Mouse (Mus musculus) hindbrain, embryonic 11.5 days (tissue): ENCODE data around the gene Gm10722. TPM values are rescaled to one million over a fixed set of nuclear protein-coding genes. Genes with fewer than 3 reads are reported as not detected.
"Not testable (repeated sequence)": the region's sequence is repeated elsewhere in the genome, so short reads cannot be mapped to it uniquely, and the experiment has no call there.

ENCODE experiments used
- ATAC-seq: fragments of 200-750 bp; cut with Nextera tagmentation; 2 replicates; pipeline ENCODE4 v1.8.0; 2017; ENCODE audit warnings: mild to moderate bottlenecking, moderate TSS enrichment, moderate library complexity; ENCODE audit not compliant: low FRiP score
- DNase-seq: peaks from one replicate; pipeline ENCODE4 v3.0.0-alpha.2; 2015; ENCODE audit warnings: low spot score
- H3K27ac ChIP-seq: fragments of 300-500 bp; sonication (generic); 2 replicates; pipeline ENCODE4 v1.5.1; 2014; ENCODE audit warnings: mild to moderate bottlenecking, low read depth, low read length
- H3K27me3 ChIP-seq: fragments of 300-500 bp; sonication (generic); 2 replicates; pipeline ENCODE4 v1.6.1; 2014; ENCODE audit warnings: mild to moderate bottlenecking, low read length, moderate library complexity, mixed read lengths; ENCODE audit not compliant: control insufficient read depth, insufficient read depth
- H3K36me3 ChIP-seq: fragments of 300-500 bp; sonication (generic); 2 replicates; pipeline ENCODE4 v1.6.1; 2014; ENCODE audit warnings: mild to moderate bottlenecking, low read length, moderate library complexity, mixed read lengths; ENCODE audit not compliant: control insufficient read depth, insufficient read depth
- H3K4me1 ChIP-seq: fragments of 300-500 bp; sonication (generic); replicated peaks from 2 replicates; pipeline ENCODE4 v1.6.1; 2014; ENCODE audit warnings: low read length, mixed read lengths; ENCODE audit not compliant: control insufficient read depth, insufficient read depth
- H3K4me2 ChIP-seq: fragments of 300-500 bp; sonication (generic); replicated peaks from 2 replicates; pipeline ENCODE4 v1.6.1; 2014; ENCODE audit warnings: mild to moderate bottlenecking, low read depth, low read length
- H3K4me3 ChIP-seq: fragments of 300-500 bp; sonication (generic); 2 replicates; pipeline ENCODE4 v1.5.1; 2014; ENCODE audit warnings: low read depth, low read length
- H3K9ac ChIP-seq: fragments of 300-500 bp; sonication (generic); 2 replicates; pipeline ENCODE4 v1.6.1; 2014; ENCODE audit warnings: low read depth, low read length
- H3K9me3 ChIP-seq: fragments of 300-500 bp; sonication (generic); 2 replicates; pipeline ENCODE4 v1.6.1; 2016; ENCODE audit warnings: low read length; ENCODE audit not compliant: control insufficient read depth
- WGBS: fragments of 180-500 bp; shearing (Covaris S2); extraction: QIAGEN DNeasy Blood & Tissue Kit; methylation state at CpG from one replicate; pipeline ENCODE4 v1.1.7; 2014; 5-methylcytosine and 5-hydroxymethylcytosine counted together
- polyA plus RNA-seq: library from polyadenylated mRNA; unstranded; fragments of >200 nt; fragmentation: Nextera tagmentation; extraction: Ambion mirVana; gene quantifications from 2 replicates; pipeline ENCODE4 v1.2.1, GENCODE M21; 2014

Gene Gm10722
- polyA plus RNA-seq, 1 experiment from 2014 or later, result not detected

GRCm38 (mm10) chr9:3012054-3012621 is 11.4 kb downstream of the Gm10722 start:
- WGBS, result 86% methylated on average over 2 of the region's 7 CpGs
- not testable (repeated sequence) for H3K27me3 ChIP-seq, H3K9me3 ChIP-seq, DNase-seq, H3K4me1 ChIP-seq, ATAC-seq, H3K4me2 ChIP-seq, H3K4me3 ChIP-seq, H3K27ac ChIP-seq, H3K9ac ChIP-seq, H3K36me3 ChIP-seq

GRCm38 (mm10) chr9:3012733-3013279 is 12.1 kb downstream of the Gm10722 start, which contains the start of gene Gm10721:
Gm10721 (plus strand) TSS chr9:3013140.
- ATAC-seq, result peak; percentile 58
- WGBS, result no CpG with 5 or more reads among the region's 11 CpGs
- H3K9ac ChIP-seq, H3K36me3 ChIP-seq, H3K9me3 ChIP-seq, H3K27ac ChIP-seq, DNase-seq, H3K4me3 ChIP-seq, H3K27me3 ChIP-seq, H3K4me1 ChIP-seq, H3K4me2 ChIP-seq: not testable (repeated sequence)

GRCm38 (mm10) chr9:3015354-3015753 is 14.6 kb downstream of the Gm10722 start, which contains the start of gene Gm10720:
Gm10720 (plus strand) TSS chr9:3015654.
- ATAC-seq, DNase-seq, H3K36me3 ChIP-seq, H3K4me2 ChIP-seq, H3K27ac ChIP-seq, H3K4me3 ChIP-seq, H3K9me3 ChIP-seq, H3K4me1 ChIP-seq, H3K27me3 ChIP-seq, H3K9ac ChIP-seq: not testable (repeated sequence)
- 63% methylated on average over 4 of the region's 9 CpGs for WGBS

GRCm38 (mm10) chr9:3015896-3016295 is 15.2 kb downstream of the Gm10722 start:
- WGBS, result 69% methylated on average over 4 of the region's 6 CpGs
- H3K27ac ChIP-seq, H3K4me3 ChIP-seq, H3K4me1 ChIP-seq, DNase-seq, H3K9me3 ChIP-seq, H3K4me2 ChIP-seq, H3K9ac ChIP-seq, H3K27me3 ChIP-seq, H3K36me3 ChIP-seq, ATAC-seq: not testable (repeated sequence)

GRCm38 (mm10) chr9:3017108-3017507 is 16.4 kb downstream of the Gm10722 start, which contains the start of gene Gm10719:
Gm10719 (plus strand) TSS chr9:3017408.
- ATAC-seq, H3K36me3 ChIP-seq, H3K4me2 ChIP-seq, H3K27me3 ChIP-seq, H3K4me3 ChIP-seq, DNase-seq, H3K9ac ChIP-seq, H3K4me1 ChIP-seq, H3K27ac ChIP-seq, H3K9me3 ChIP-seq: not testable (repeated sequence)
- WGBS, result no CpG with 5 or more reads among the region's 9 CpGs

GRCm38 (mm10) chr9:3018944-3019343 is 18.2 kb downstream of the Gm10722 start:
- not testable (repeated sequence) for H3K27me3 ChIP-seq, ATAC-seq, H3K4me1 ChIP-seq, H3K27ac ChIP-seq, H3K9me3 ChIP-seq, H3K4me3 ChIP-seq, H3K4me2 ChIP-seq, H3K9ac ChIP-seq, DNase-seq, H3K36me3 ChIP-seq
- 66% methylated on average over 9 of the region's 9 CpGs for WGBS

- 75% methylated on average over 11 of the region's 19 CpGs for WGBS
- H3K4me1 ChIP-seq, result not testable (repeated sequence)
Observed at GRCm38 (mm10) chr9:3019835-3020727, 19.4 kb downstream of the Gm10722 start.

GRCm38 (mm10) chr9:3022316-3023008 is 21.7 kb downstream of the Gm10722 start:
- not testable (repeated sequence) for H3K9me3 ChIP-seq, ATAC-seq, H3K4me2 ChIP-seq, H3K27ac ChIP-seq, H3K9ac ChIP-seq, H3K4me1 ChIP-seq, H3K4me3 ChIP-seq, H3K36me3 ChIP-seq, H3K27me3 ChIP-seq
- peak; percentile 33 for DNase-seq
- WGBS, result 74% methylated on average over 9 of the region's 13 CpGs

More at GRCm38 (mm10) chr9:3019835-3020727, 19.4 kb downstream of the Gm10722 start:
- H3K27ac ChIP-seq, H3K4me2 ChIP-seq, H3K9me3 ChIP-seq, DNase-seq, H3K4me3 ChIP-seq, H3K27me3 ChIP-seq, H3K36me3 ChIP-seq, H3K9ac ChIP-seq: not testable (repeated sequence)
- ATAC-seq, result peak; percentile 76
